Mouse (Mus musculus) forebrain, embryonic 13.5 days (tissue): ENCODE measurements at regions not wholly inside any gene's neighbourhood (a gene's known extent, or its start where the extent isn't known, plus 50 kb on each side); places are given as distances from the start of the nearest gene placed in this dataset.
A peak's percentile ranks its signal among the peaks of the same experiment; 100 is the strongest.

Source experiments
- ATAC-seq: fragments of 200-750 bp; cut with Nextera tagmentation; 2 replicates; pipeline ENCODE4 v1.8.0; 2017
- H3K27ac ChIP-seq: fragments of 300-500 bp; sonication (generic); 2 replicates; pipeline ENCODE4 v1.5.1; 2015; ENCODE audit warnings: inconsistent platforms, mild to moderate bottlenecking, moderate library complexity
- H3K27me3 ChIP-seq: fragments of 300-500 bp; sonication (generic); 2 replicates; pipeline ENCODE4 v1.6.1; 2015; ENCODE audit warnings: mild to moderate bottlenecking, inconsistent platforms
- H3K36me3 ChIP-seq: fragments of 300-500 bp; sonication (generic); 2 replicates; pipeline ENCODE4 v1.6.1; 2015; ENCODE audit warnings: mild to moderate bottlenecking, inconsistent platforms; ENCODE audit not compliant: poor library complexity, severe bottlenecking
- H3K4me1 ChIP-seq: fragments of 300-500 bp; sonication (generic); 2 replicates; pipeline ENCODE4 v1.6.1; 2015; ENCODE audit warnings: inconsistent platforms
- H3K4me2 ChIP-seq: fragments of 300-500 bp; sonication (generic); 2 replicates; pipeline ENCODE4 v1.6.1; 2015; ENCODE audit warnings: inconsistent platforms, mild to moderate bottlenecking, moderate library complexity
- H3K4me3 ChIP-seq: fragments of 300-500 bp; sonication (generic); 2 replicates; pipeline ENCODE4 v1.5.1; 2015; ENCODE audit warnings: mild to moderate bottlenecking, inconsistent platforms
- H3K9ac ChIP-seq: fragments of 300-500 bp; sonication (generic); 2 replicates; pipeline ENCODE4 v1.6.1; 2015; ENCODE audit warnings: mild to moderate bottlenecking, inconsistent platforms
- H3K9me3 ChIP-seq: fragments of 300-500 bp; sonication (generic); replicated peaks from 2 replicates; pipeline ENCODE4 v1.6.1; 2016; ENCODE audit warnings: inconsistent platforms
- WGBS: fragments of 180-500 bp; shearing (Covaris S2); methylation state at CpG from one replicate; pipeline ENCODE4 v1.1.7; 2015; 5-methylcytosine and 5-hydroxymethylcytosine counted together

- Histone ChIP-seq H3K4me1 (peaks cover 75% of the 10 kb centered on the region), H3K9ac (peak overlapping the region; percentile 50), H3K36me3 (no peaks in the 10 kb centered on the region), H3K4me3 (no peak overlapping the region), H3K9me3 (no peaks in the 10 kb centered on the region), H3K27ac (peak overlapping the region; percentile 96), H3K4me2 (peak overlapping the region; percentile 46), H3K27me3 (no peaks in the 10 kb centered on the region)
- ATAC-seq = peak; percentile 87
- 1% methylated on average over 16 of the region's 16 CpGs for WGBS
Observed at GRCm38 (mm10) chr12:79924921-79925703, 187.7 kb downstream of the Zfp36l1 start.

- H3K4me2 ChIP-seq = no peak overlapping the region
- 80% methylated on average over 6 of the region's 6 CpGs for WGBS
- no peaks in the 10 kb centered on the region for H3K9me3 ChIP-seq
- peak overlapping the region; percentile 96 for H3K27ac ChIP-seq
- peaks cover 72% of the 10 kb centered on the region for H3K4me1 ChIP-seq
- H3K4me3 ChIP-seq = no peak overlapping the region
- H3K36me3 ChIP-seq = no peaks in the 10 kb centered on the region
- no peaks in the 10 kb centered on the region for H3K27me3 ChIP-seq
- no peak overlapping the region for H3K9ac ChIP-seq
- no peak for ATAC-seq
Observed at GRCm38 (mm10) chr12:79923811-79924210, 189.0 kb downstream of the Zfp36l1 start.

GRCm38 (mm10) chr12:79921786-79922185 lies 191.0 kb downstream of the Zfp36l1 start:
- H3K9me3 ChIP-seq = no peaks in the 10 kb centered on the region
- WGBS = 15% methylated on average over 5 of the region's 5 CpGs
- H3K27me3 ChIP-seq = no peaks in the 10 kb centered on the region
- peak overlapping the region; percentile 55 for H3K27ac ChIP-seq
- H3K9ac ChIP-seq = no peak overlapping the region
- ATAC-seq = no peak
- H3K36me3 ChIP-seq = no peaks in the 10 kb centered on the region
- peaks cover 52% of the 10 kb centered on the region for H3K4me1 ChIP-seq
- no peak overlapping the region for H3K4me3 ChIP-seq
- no peak overlapping the region for H3K4me2 ChIP-seq

GRCm38 (mm10) chr12:79918983-79919382 lies 193.8 kb downstream of the Zfp36l1 start:
- Histone ChIP-seq H3K4me1 (peaks cover 24% of the 10 kb centered on the region), H3K9ac (no peak overlapping the region), H3K9me3 (no peaks in the 10 kb centered on the region), H3K27ac (no peak overlapping the region), H3K36me3 (no peaks in the 10 kb centered on the region), H3K4me3 (no peak overlapping the region), H3K4me2 (no peak overlapping the region), H3K27me3 (no peaks in the 10 kb centered on the region)
- WGBS = 83% methylated on average over 5 of the region's 5 CpGs
- ATAC-seq = no peak

GRCm38 (mm10) chr12:79917634-79918289 lies 195.1 kb downstream of the Zfp36l1 start:
- Histone ChIP-seq H3K9me3 (no peaks in the 10 kb centered on the region), H3K4me1 (peaks cover 17% of the 10 kb centered on the region), H3K27ac (no peak overlapping the region), H3K36me3 (no peaks in the 10 kb centered on the region), H3K4me2 (no peak overlapping the region), H3K9ac (no peak overlapping the region), H3K4me3 (no peak overlapping the region), H3K27me3 (no peaks in the 10 kb centered on the region)
- 44% methylated on average over 10 of the region's 10 CpGs for WGBS
- ATAC-seq = no peak

- H3K27ac ChIP-seq = no peak overlapping the region
- no peak for ATAC-seq
- no peak overlapping the region for H3K9ac ChIP-seq
- peaks cover 14% of the 10 kb centered on the region for H3K4me1 ChIP-seq
- no peaks in the 10 kb centered on the region for H3K36me3 ChIP-seq
- no peak overlapping the region for H3K4me2 ChIP-seq
- 81% methylated on average over 5 of the region's 5 CpGs for WGBS
- H3K9me3 ChIP-seq = no peaks in the 10 kb centered on the region
- no peak overlapping the region for H3K4me3 ChIP-seq
- H3K27me3 ChIP-seq = no peaks in the 10 kb centered on the region
Observed at GRCm38 (mm10) chr12:79916896-79917633, 195.7 kb downstream of the Zfp36l1 start.

GRCm38 (mm10) chr12:79913898-79914297 lies 198.9 kb downstream of the Zfp36l1 start:
- Histone ChIP-seq H3K27ac (no peak overlapping the region), H3K9ac (no peak overlapping the region), H3K9me3 (no peaks in the 10 kb centered on the region), H3K27me3 (no peaks in the 10 kb centered on the region), H3K4me2 (no peak overlapping the region), H3K36me3 (no peaks in the 10 kb centered on the region), H3K4me1 (peaks cover 22% of the 10 kb centered on the region), H3K4me3 (no peak overlapping the region)
- no peak for ATAC-seq
- 94% methylated on average over 6 of the region's 6 CpGs for WGBS

GRCm38 (mm10) chr12:79912281-79913063 lies 200.3 kb downstream of the Zfp36l1 start:
- Histone ChIP-seq H3K4me1 (peaks cover 26% of the 10 kb centered on the region), H3K4me3 (no peak overlapping the region), H3K9ac (no peak overlapping the region), H3K27me3 (no peaks in the 10 kb centered on the region), H3K9me3 (no peaks in the 10 kb centered on the region), H3K36me3 (no peaks in the 10 kb centered on the region), H3K27ac (peak overlapping the region; percentile 90), H3K4me2 (no peak overlapping the region)
- WGBS = 96% methylated on average over 10 of the region's 10 CpGs
- no peak for ATAC-seq

GRCm38 (mm10) chr12:79910884-79911759 lies 201.7 kb downstream of the Zfp36l1 start:
- peaks cover 30% of the 10 kb centered on the region for H3K4me1 ChIP-seq
- WGBS = 2% methylated on average over 15 of the region's 15 CpGs

GRCm38 (mm10) chr12:79907583-79907982 lies 205.2 kb downstream of the Zfp36l1 start:
- no peaks in the 10 kb centered on the region for H3K27me3 ChIP-seq
- no peak overlapping the region for H3K4me3 ChIP-seq
- 74% methylated on average over 5 of the region's 5 CpGs for WGBS
- no peaks in the 10 kb centered on the region for H3K36me3 ChIP-seq
- no peaks in the 10 kb centered on the region for H3K9me3 ChIP-seq
- H3K9ac ChIP-seq = no peak overlapping the region
- peaks cover 47% of the 10 kb centered on the region for H3K4me1 ChIP-seq
- no peak overlapping the region for H3K4me2 ChIP-seq
- ATAC-seq = no peak
- peak overlapping the region; percentile 3; the same call in 1 of the 2 replicates for H3K27ac ChIP-seq

More at GRCm38 (mm10) chr12:79910884-79911759, 201.7 kb downstream of the Zfp36l1 start:
- Histone ChIP-seq H3K4me3 (no peak overlapping the region), H3K9ac (no peak overlapping the region), H3K36me3 (no peaks in the 10 kb centered on the region), H3K27me3 (no peaks in the 10 kb centered on the region), H3K27ac (peak overlapping the region; percentile 90), H3K9me3 (no peaks in the 10 kb centered on the region), H3K4me2 (peak overlapping the region; percentile 17)
- peak; percentile 85 for ATAC-seq
